Mouse (Mus musculus) T-helper 1 cell (primary cell): ENCODE measurements around the gene 9930021J03Rik.

Source experiments
- in situ Hi-C: fragments of 300-600 bp; cut with MboI, MseI; formaldehyde crosslinking; loops from one replicate; pipeline ENCODE4 v1.15.1; 2025; ENCODE audit warnings: high pct_unique_total_duplicates

The 9930021J03Rik gene

GRCm38 (mm10) chr19:29810022-29810421 lies 4.2 kb upstream of the 9930021J03Rik start:
- in situ Hi-C loops, result no loop called here

- in situ Hi-C loops, result no loop called here
Measured at GRCm38 (mm10) chr19:29805101-29805916, 480 bp downstream of the 9930021J03Rik start.

GRCm38 (mm10) chr19:29803946-29804345 lies 1.8 kb downstream of the 9930021J03Rik start:
- in situ Hi-C loops, result no loop called here

GRCm38 (mm10) chr19:29797371-29797770 lies 8.4 kb downstream of the 9930021J03Rik start:
- in situ Hi-C loops, result no loop called here

DNA sequence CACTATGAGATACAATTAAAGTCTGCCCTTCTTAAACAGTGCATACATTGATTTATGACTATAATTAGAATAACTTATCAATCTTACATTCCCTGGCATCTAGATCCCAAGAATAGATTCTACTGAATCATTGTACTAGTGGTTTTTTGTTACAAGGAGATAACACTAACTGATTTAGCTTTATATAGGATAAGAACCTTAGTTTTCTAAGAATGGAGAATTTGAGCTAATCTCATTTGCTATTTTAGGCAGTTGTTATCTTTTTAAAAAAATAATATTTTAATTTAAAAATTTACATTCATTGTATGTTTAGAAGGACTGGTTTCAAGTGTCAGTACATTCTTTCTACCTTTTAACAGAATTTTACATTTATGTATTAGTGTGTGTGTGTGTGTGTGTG lies 17.8 kb downstream of the 9930021J03Rik start:
- in situ Hi-C loops, result no loop called here

DNA sequence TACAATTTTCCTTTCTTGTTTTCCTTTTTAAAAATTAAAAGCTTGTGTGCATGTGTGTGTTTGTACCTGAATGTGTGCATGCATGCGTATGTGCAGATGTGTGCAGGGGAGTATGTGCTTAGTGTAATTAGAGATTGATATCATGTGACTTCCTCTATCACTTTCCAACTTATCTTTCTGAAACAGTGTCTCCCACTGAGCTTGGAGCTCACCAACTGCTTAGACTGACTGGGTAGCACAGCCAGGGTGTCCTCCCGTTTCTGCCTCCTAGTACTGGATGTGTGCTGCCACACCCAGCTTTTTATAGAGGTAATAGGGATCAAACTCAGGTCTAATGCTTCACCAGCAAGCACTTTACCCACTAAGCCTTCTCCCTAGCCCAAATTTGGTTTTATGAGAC lies 22.9 kb downstream of the 9930021J03Rik start:
- in situ Hi-C loops, result no loop called here

- in situ Hi-C loops, result loop anchor here (10.0 kb wide), 1 partner anchor 1229 kb away; no protein-coding TSS in a partner anchor
Measured at GRCm38 (mm10) chr19:29753939-29754338, 51.9 kb downstream of the 9930021J03Rik start.

DNA sequence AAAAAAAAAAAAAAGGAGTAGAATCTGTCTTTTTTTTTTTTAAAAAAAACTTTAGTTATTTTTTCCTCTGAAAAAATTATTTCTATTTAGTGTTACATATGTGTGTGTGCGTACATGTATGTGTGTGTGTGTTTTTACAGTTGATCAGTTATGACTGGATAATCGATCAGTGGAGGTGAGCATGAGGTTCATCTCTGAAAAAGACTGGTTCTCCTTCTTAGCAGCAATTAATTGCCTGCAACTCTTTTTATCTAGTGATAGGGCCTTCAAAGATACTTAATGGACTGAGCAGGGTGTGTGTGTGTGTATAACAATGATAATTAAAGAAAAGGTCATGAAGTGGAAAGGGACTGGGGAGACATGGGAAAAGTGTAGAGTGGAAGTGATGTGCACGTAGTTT lies 54.8 kb downstream of the 9930021J03Rik start:
- in situ Hi-C loops, result loop anchor here (10.0 kb wide), 1 partner anchor 1226 kb away; no protein-coding TSS in a partner anchor

- in situ Hi-C loops, result no loop called here
Measured at GRCm38 (mm10) chr19:29743531-29743930, 62.3 kb downstream of the 9930021J03Rik start.

- in situ Hi-C loops, result no loop called here
Measured at GRCm38 (mm10) chr19:29740661-29741060, 65.1 kb downstream of the 9930021J03Rik start.

DNA sequence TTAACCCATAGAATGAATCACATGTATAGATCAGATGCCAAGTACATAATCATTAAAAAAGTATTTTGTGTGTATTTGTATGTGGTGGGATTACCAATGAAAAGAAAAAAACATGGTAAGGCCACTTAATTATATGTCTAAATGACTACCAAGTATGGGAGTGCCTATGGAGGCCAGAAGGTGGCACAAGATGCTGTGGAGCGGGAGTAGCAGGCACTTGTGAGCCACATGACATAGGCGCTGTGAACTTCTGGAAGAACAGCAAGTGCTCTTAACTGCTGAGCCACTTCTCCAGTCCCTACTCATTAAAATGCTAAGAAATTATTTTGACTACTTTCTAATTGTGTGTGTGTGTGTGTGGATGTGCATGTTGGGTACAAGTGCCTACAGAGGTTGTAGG lies 66.2 kb downstream of the 9930021J03Rik start:
- in situ Hi-C loops, result no loop called here

GRCm38 (mm10) chr19:29735421-29735820 lies 70.4 kb downstream of the 9930021J03Rik start:
- in situ Hi-C loops, result no loop called here

- in situ Hi-C loops, result no loop called here
Measured at GRCm38 (mm10) chr19:29718476-29718875, 87.3 kb downstream of the 9930021J03Rik start.

GRCm38 (mm10) chr19:29717854-29718253 lies 87.9 kb downstream of the 9930021J03Rik start:
- in situ Hi-C loops, result no loop called here

DNA sequence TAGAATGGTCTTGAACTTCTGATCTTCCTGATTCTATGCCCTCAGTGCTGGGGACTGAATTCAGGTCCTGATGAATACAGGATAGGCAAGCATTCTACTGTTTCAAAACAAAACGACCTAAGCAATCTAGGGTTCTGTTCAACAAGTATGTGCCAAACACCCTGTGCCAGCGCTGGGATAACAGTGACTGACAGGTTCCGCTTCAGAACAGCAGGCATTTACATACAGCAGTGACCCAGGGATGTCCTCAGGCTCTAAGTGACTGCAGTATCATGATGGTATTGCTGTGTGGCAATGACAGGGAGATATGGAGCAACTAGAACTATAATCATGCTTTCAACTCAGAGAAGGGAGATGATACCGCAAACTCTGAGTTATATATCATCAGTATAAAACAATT lies 92.3 kb downstream of the 9930021J03Rik start:
- in situ Hi-C loops, result no loop called here

GRCm38 (mm10) chr19:29709461-29709860 lies 96.3 kb downstream of the 9930021J03Rik start:
- in situ Hi-C loops, result no loop called here

DNA sequence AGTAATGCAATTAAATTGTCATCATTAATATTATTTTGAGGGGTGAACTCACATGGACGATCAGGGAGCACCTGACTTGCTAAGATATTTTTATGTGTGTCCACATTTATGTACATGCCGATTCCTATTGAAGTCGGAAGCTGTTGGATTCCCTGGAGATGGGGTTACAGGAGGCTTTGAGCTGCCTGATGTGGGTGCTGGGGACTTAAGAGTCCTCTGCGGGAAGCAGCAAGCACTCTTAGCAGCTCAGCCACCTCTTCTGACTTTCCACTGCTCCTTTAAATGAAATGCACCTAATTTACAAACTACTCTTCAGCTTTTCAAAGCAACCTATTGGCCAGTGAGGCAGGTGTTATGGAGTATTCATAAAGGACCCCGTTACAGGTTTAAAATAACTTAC lies 97.3 kb downstream of the 9930021J03Rik start:
- in situ Hi-C loops, result no loop called here

DNA sequence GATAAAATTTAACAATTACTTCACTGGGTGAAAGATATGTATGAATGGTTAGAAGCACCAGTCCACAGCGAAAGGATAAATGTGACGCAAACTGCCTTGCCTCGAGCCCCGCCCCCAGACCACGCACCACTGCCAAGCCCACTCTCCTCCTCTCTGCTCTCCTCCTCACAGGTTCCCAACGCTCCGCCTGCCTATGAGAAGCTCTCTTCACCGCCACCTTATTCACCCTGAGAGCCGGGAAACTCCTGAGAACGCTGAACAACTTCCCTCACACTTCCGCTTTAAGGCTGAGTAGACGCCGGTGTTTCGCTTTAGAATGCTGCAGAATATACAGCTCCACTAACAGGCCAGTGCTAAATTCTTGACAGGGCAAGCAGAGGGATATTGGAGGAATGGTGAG lies 97.8 kb downstream of the 9930021J03Rik start:
- in situ Hi-C loops, result no loop called here

DNA sequence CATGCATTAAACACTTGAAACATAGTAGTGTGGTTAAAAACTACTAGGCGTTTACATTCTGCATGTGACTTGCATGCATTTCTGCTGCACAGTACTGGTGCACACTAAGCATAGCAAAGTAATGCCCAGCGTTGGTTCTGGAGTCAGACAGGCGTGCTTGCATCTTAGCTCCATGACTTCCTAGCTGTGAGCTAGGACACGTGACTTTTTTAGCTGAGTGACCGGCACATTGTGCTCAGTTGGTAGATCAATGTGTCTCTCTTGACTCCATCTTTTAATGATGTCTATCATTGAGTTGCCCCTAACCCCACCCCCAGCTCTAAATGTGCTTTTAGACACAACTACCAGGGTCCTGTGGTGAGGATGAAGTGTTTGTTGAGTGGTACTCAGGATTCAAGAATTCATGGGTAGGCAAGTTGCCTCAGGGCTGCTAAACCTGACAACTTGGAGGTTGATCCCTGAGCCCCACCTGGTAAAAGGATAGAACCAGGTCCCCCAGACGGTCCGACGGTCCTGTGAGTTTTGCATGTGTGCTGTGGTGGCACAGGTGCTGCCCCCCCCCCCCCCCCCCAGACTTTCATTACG lies 98.4 kb downstream of the 9930021J03Rik start:
- in situ Hi-C loops, result no loop called here

- in situ Hi-C loops, result no loop called here
Measured at GRCm38 (mm10) chr19:29704436-29704835, 101.4 kb downstream of the 9930021J03Rik start.

DNA sequence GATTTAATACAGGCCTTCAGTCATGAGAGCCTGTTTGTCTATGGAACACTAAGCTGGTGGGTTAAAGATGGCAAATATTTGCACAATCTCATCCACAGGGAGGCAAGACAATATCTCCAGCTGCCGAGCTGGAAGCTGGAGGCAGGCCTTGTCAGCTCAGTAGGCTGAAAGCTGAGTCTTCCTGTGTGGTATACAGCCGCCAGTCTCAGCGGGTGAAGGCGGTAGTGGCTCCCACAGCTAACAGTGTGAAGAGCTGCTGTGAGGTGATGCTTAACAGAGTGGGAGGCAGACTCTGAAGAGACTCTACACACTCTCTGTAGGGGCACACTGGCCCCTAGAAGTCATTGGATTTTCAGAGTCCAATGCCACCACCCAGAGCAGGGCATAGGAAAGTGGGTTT lies 104.1 kb downstream of the 9930021J03Rik start:
- in situ Hi-C loops, result no loop called here

DNA sequence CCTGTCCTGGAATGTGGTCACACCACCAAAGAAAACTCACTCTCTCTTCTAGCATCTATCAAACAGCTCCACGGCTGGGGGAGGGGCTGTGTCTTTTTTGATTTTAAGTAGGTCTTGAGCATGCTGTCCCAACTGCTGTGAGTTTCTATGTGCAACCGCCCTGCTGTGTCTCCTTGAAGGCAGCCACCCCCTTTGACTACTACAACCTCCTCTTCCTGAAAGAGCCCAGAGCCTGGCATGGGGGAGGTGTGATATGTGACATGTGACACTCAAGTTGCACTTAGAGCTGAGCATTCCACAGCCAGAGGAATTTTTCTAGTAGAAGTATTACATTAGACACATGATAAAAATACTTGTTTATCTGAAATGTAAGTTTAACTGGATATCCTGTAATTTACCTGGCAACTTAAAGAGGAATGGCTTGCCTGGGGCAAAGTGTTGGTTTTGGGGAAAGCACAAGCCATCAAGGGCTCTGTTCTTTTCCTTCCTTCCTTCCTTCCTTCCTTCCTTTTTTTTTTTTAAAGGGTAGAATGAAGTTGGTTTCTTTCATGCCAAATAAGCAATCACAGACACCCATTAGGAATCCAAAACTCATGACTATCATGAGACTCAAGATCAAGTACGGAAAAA lies 108.4 kb downstream of the 9930021J03Rik start, which contains the start of gene Mlana:
Mlana (plus strand) TSS at position 580 of the 630 bp plus-strand sequence.
- in situ Hi-C loops, result no loop called here
